Comparison of ENCODE assay signal across 26 mouse cellular contexts in the genomic region with DNA sequence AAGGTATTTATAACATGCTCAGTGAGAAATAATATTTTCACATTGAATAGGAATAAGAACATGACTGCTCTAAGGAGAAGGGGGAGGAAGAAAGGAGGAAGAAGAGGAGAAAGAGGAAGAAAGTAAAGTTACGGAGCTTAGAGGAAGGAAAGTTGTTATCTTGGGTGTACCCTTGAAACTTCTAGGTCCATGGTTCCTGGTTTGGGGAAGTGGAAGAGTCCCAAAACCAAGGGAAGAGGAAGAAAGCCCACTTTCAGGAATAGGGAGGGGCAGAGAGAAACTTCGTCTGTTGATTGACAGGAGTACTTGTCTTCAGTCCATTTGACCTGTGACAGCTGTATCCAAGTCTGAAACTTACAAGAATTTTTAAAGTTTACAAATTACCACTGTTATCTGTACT.
DNase-seq lines count a peak whose midpoint lies in the region; ATAC-seq and TF ChIP-seq lines count a peak whose summit lies in the region.
"Had no signal": no experiment of that assay in that cellular context is flagged by ENCODE, and none has a peak within 500 bp of the region (broad histone marks: within the 10 kb centered on the region; RNA-seq: fewer than 3 reads in every experiment).

No protein-coding gene starts in this region.

- ATAC-seq in granulocyte monocyte progenitor cell, adult 5-6 weeks (replicated peaks; ENCODE audit: poor library complexity, severe bottlenecking): peak; percentile 95
- ATAC-seq in megakaryocyte, adult 5-6 weeks (ENCODE audit: poor library complexity, severe bottlenecking): peak; percentile 90
- no peak for ATAC-seq in midbrain, embryonic 13.5 days
- ATAC-seq: activated CD4-positive, CD25-positive, alpha-beta regulatory T cell, adult 4 months; forebrain, embryonic 15.5 days had no signal

- peak; percentile 1 for DNase-seq in heart, adult 8-10 months (ENCODE audit: low spot score)
- DNase-seq in heart, postnatal 25 days (ENCODE audit: low spot score): no peak
- DNase-seq in skeletal muscle tissue, adult 2 months (ENCODE audit: low read depth, low spot score): peak; percentile 19
- no peak for DNase-seq in left cerebral cortex, adult 2 months (ENCODE audit: extremely low spot score in 1 of 2, low spot score in 2 of 2)
- no peak for DNase-seq in cerebellum, adult 11-12 months
- DNase-seq: adrenal gland, adult 8-10 months; adrenal gland, postnatal 25 days; cerebellum, adult 2 months; cerebellum, adult 9-11 months; cerebellum, postnatal 25 days; embryo, embryonic 11 days; gastrocnemius, postnatal 25 days; heart, adult 2 months; heart, postnatal 36 days had no signal

- H3K4me3 ChIP-seq in midbrain, embryonic 13.5 days (replicated peaks): no peak overlapping the region
- H3K4me3 ChIP-seq in left cerebral cortex, adult 2 months: no peak overlapping the region
- H3K4me3 ChIP-seq: embryonic facial prominence, embryonic 10.5 days; embryonic facial prominence, embryonic 13.5 days; erythroblast, embryonic 14.5 days; forebrain, embryonic 12.5 days; forebrain, embryonic 15.5 days; heart, adult 2 months; hindbrain, embryonic 12.5 days; hindbrain, embryonic 15.5 days had no signal

- no peaks in the 10 kb centered on the region for H3K36me3 ChIP-seq in midbrain, embryonic 13.5 days
- H3K36me3 ChIP-seq: embryonic facial prominence, embryonic 10.5 days; embryonic facial prominence, embryonic 13.5 days; forebrain, embryonic 12.5 days; forebrain, embryonic 15.5 days; hindbrain, embryonic 12.5 days; hindbrain, embryonic 15.5 days had no signal

- no peaks in the 10 kb centered on the region for H3K4me1 ChIP-seq in midbrain, embryonic 13.5 days (replicated peaks)
- H3K4me1 ChIP-seq: embryonic facial prominence, embryonic 10.5 days; embryonic facial prominence, embryonic 13.5 days; forebrain, embryonic 12.5 days; forebrain, embryonic 15.5 days; hindbrain, embryonic 12.5 days; hindbrain, embryonic 15.5 days had no signal

- no peaks in the 10 kb centered on the region for H3K27me3 ChIP-seq in midbrain, embryonic 13.5 days
- H3K27me3 ChIP-seq: embryonic facial prominence, embryonic 13.5 days; forebrain, embryonic 12.5 days; forebrain, embryonic 15.5 days; hindbrain, embryonic 12.5 days; hindbrain, embryonic 15.5 days had no signal

- no peaks in the 10 kb centered on the region for H3K9me3 ChIP-seq in midbrain, embryonic 13.5 days
- H3K9me3 ChIP-seq: embryonic facial prominence, embryonic 10.5 days; embryonic facial prominence, embryonic 13.5 days; forebrain, embryonic 12.5 days; forebrain, embryonic 15.5 days; hindbrain, embryonic 12.5 days; hindbrain, embryonic 15.5 days had no signal

- intact Hi-C loops in heart, postnatal 25 days (cut with DNase I): no loop called here
- intact Hi-C loops in left cerebral cortex, adult 2 months (cut with DNase I): no loop called here

- H3K27ac ChIP-seq in midbrain, embryonic 13.5 days: no peak overlapping the region
- no peak overlapping the region for H3K27ac ChIP-seq in left cerebral cortex, adult 2 months
- H3K27ac ChIP-seq: embryonic facial prominence, embryonic 10.5 days; embryonic facial prominence, embryonic 13.5 days; forebrain, embryonic 12.5 days; forebrain, embryonic 15.5 days; heart, adult 2 months; hindbrain, embryonic 12.5 days; hindbrain, embryonic 15.5 days had no signal

- WGBS in midbrain, embryonic 13.5 days: 92% methylated on average over 2 of the region's 2 CpGs

- H3K9ac ChIP-seq in midbrain, embryonic 13.5 days (replicated peaks): no peak overlapping the region
- H3K9ac ChIP-seq: embryonic facial prominence, embryonic 13.5 days; forebrain, embryonic 12.5 days; forebrain, embryonic 15.5 days; hindbrain, embryonic 12.5 days; hindbrain, embryonic 15.5 days had no signal

- no peak for TF ChIP-seq CTCF in left cerebral cortex, adult 2 months (IDR thresholded peaks at IDR 0.05)

- H3K4me2 ChIP-seq in midbrain, embryonic 13.5 days (replicated peaks): no peak overlapping the region
- H3K4me2 ChIP-seq: embryonic facial prominence, embryonic 13.5 days; forebrain, embryonic 12.5 days; forebrain, embryonic 15.5 days; heart, embryonic 11.5 days; hindbrain, embryonic 12.5 days; hindbrain, embryonic 15.5 days had no signal

Comparison
In these comparisons a context has a peak if more than half of its experiments do, and no peak if none do; other contexts are left out.
1. DNase-seq: peak in heart, adult 8-10 months (single experiment) and skeletal muscle tissue, adult 2 months (single experiment); none in heart, postnatal 25 days (single experiment), left cerebral cortex, adult 2 months (0 of 2) and cerebellum, adult 11-12 months (single experiment).